In the genomic region with DNA sequence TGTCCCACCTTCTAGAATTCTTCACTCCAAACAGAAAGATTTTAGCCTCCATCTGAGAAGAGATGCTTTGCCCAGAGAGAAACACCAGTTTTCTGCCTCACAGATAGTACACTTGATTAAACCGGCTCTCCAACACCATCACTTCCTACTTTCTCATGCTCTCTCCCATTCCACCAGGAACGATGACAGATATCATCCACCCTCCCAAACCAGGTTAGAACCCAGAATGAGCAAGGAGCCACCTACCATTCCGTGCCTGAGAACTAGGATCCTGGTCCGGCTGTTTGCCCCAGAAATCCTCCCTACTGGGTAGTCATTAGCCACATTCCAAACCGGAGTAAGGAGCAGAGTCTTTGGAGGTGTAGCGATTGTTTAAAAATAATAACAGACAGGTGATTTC, we compare ENCODE assay signal across 8 mouse cellular contexts. TPM values are rescaled to one million over a fixed set of nuclear protein-coding genes. Genes with fewer than 3 reads are reported as not detected.
DNase-seq lines count a peak whose midpoint lies in the region; ATAC-seq and TF ChIP-seq lines count a peak whose summit lies in the region.

No protein-coding gene starts in this region.

- peak; percentile 32; the same call in 1 of the 2 replicates for ATAC-seq in hindbrain, embryonic 14.5 days (ENCODE audit: low FRiP score)
- peak; percentile 36 for ATAC-seq in neural tube, embryonic 13.5 days (ENCODE audit: low read depth)

- intact Hi-C loops in left cerebral cortex, adult 2 months (cut with DNase I): loop anchor here (1.0 kb wide), 1 partner anchor 49 kb away; no protein-coding TSS in a partner anchor

- WGBS in hindbrain, embryonic 14.5 days: 5% methylated on average over 6 of the region's 6 CpGs
- WGBS in neural tube, embryonic 13.5 days: 15% methylated on average over 6 of the region's 6 CpGs

- TF ChIP-seq CTCF in left cerebral cortex, adult 2 months (IDR thresholded peaks at IDR 0.05): no peak
- no peak for TF ChIP-seq CTCF in cortical plate, adult 2 months (IDR thresholded peaks at IDR 0.05; ENCODE audit: extremely low read depth, insufficient read depth, low read length)

- H3K4me3 ChIP-seq in left cerebral cortex, adult 2 months: peak overlapping the region; percentile 53
- peak overlapping the region; percentile 91 for H3K4me3 ChIP-seq in cortical plate, adult 2 months (ENCODE audit: insufficient read depth, low read length)
- peak overlapping the region; percentile 67 for H3K4me3 ChIP-seq in hindbrain, embryonic 14.5 days (replicated peaks; ENCODE audit: low read length)
- peak overlapping the region; percentile 56 for H3K4me3 ChIP-seq in neural tube, embryonic 13.5 days

- peak overlapping the region; percentile 93 for H3K9ac ChIP-seq in hindbrain, embryonic 14.5 days
- peak overlapping the region; percentile 79 for H3K9ac ChIP-seq in neural tube, embryonic 13.5 days

- peak overlapping the region; percentile 74 for H3K4me2 ChIP-seq in hindbrain, embryonic 14.5 days (replicated peaks)
- peak overlapping the region; percentile 69 for H3K4me2 ChIP-seq in neural tube, embryonic 13.5 days

- H3K36me3 ChIP-seq in hindbrain, embryonic 14.5 days (replicated peaks; ENCODE audit: control insufficient read depth, insufficient read depth): no peaks in the 10 kb centered on the region
- H3K36me3 ChIP-seq in neural tube, embryonic 13.5 days: no peaks in the 10 kb centered on the region

- H3K27me3 ChIP-seq in hindbrain, embryonic 14.5 days (ENCODE audit: control insufficient read depth, insufficient read depth, low read length): no peaks in the 10 kb centered on the region
- no peaks in the 10 kb centered on the region for H3K27me3 ChIP-seq in neural tube, embryonic 13.5 days

- H3K9me3 ChIP-seq in hindbrain, embryonic 14.5 days (ENCODE audit: control insufficient read depth, low read length): 0 out of 2 replicates have a peak, but pooled peaks cover 2% of the 10 kb centered on the region
- peaks cover 6% of the 10 kb centered on the region for H3K9me3 ChIP-seq in neural tube, embryonic 13.5 days

- no peak for DNase-seq in left cerebral cortex, adult 2 months (ENCODE audit: extremely low spot score in 1 of 2, low spot score in 2 of 2)
- DNase-seq in left cerebral cortex, adult 18-20 months (ENCODE audit: low spot score in 2 of 2): no peak
- DNase-seq in hindbrain, embryonic 14.5 days (ENCODE audit: low spot score): no peak
- no peak for DNase-seq in adrenal gland, postnatal 36 days
- no peak for DNase-seq in ovary, postnatal 14 days (ENCODE audit: low spot score)
- DNase-seq in natural killer cell, adult 2 months (ENCODE audit: low spot score in 2 of 2): no peak

- peak overlapping the region; percentile 96 for H3K27ac ChIP-seq in left cerebral cortex, adult 2 months
- H3K27ac ChIP-seq in cortical plate, adult 2 months (ENCODE audit: insufficient read depth, low read length): peak overlapping the region; percentile 80
- peak overlapping the region; percentile 95 for H3K27ac ChIP-seq in hindbrain, embryonic 14.5 days
- H3K27ac ChIP-seq in neural tube, embryonic 13.5 days (replicated peaks): peak overlapping the region; percentile 83

- peaks cover 7% of the 10 kb centered on the region for H3K4me1 ChIP-seq in cortical plate, adult 2 months (ENCODE audit: control insufficient read depth, insufficient read depth, low read length)
- H3K4me1 ChIP-seq in hindbrain, embryonic 14.5 days (replicated peaks; ENCODE audit: control insufficient read depth, insufficient read depth, low read length): peaks cover 22% of the 10 kb centered on the region
- peaks cover 31% of the 10 kb centered on the region for H3K4me1 ChIP-seq in neural tube, embryonic 13.5 days (replicated peaks)

- no peak for TF ChIP-seq POLR2A in cortical plate, adult 2 months (IDR thresholded peaks at IDR 0.05; ENCODE audit: extremely low read depth, insufficient read depth, low read length)

RNA-seq across cellular contexts. Expression of gene Mapk10, which starts 0.5 kb away (rescaled TPM):
- 100 to 1,000 TPM; 475 to 532 TPM for total RNA-seq in left cerebral cortex, adult 2 months (2021)
- total RNA-seq in left cerebral cortex, adult 18-20 months (2021): 100 to 1,000 TPM; 521 to 526 TPM
- polyA plus RNA-seq in cortical plate, adult 2 months (2012; rRNA removed): 199 and 210 TPM in 2 replicates
- polyA plus RNA-seq in hindbrain, embryonic 14.5 days (2014; fragmentation: Nextera tagmentation; extraction: Ambion mirVana): 86.6 and 107 TPM in 2 replicates
- polyA plus RNA-seq in neural tube, embryonic 13.5 days (2015; fragmentation: Nextera tagmentation; extraction: Ambion mirVana): 82.3 and 87.9 TPM in 2 replicates
- 10 to 100 TPM in 1 of 2 experiments, 1 to 10 TPM in 1; 5.7 to 10.0 TPM for total RNA-seq in adrenal gland, postnatal 36 days (2021)

Comparison
In these comparisons a context has a peak if more than half of its experiments do, and no peak if none do; other contexts are left out.
1. RNA of gene Mapk10, which starts 0.5 kb away (total RNA-seq): 475 to 532 TPM in left cerebral cortex, adult 2 months and 521 to 526 TPM in left cerebral cortex, adult 18-20 months; 5.7 to 10.0 TPM in adrenal gland, postnatal 36 days; every median in the first group is over 10 times any median in the second.
2. Peak in every context shown above with its lines, with median percentiles within 50 percentile points of each other: H3K27ac ChIP-seq and H3K4me3 ChIP-seq.